15 mouse cellular contexts compared by ENCODE assay signal in genomic region chr9:95645926-95646325, GRCm38 (mm10). TPM values are rescaled to one million over a fixed set of nuclear protein-coding genes. Genes with fewer than 3 reads are reported as not detected.
"Had no signal": no experiment of that assay in that cellular context is flagged by ENCODE, and none has a peak within 500 bp of the region (broad histone marks: within the 10 kb centered on the region; RNA-seq: fewer than 3 reads in every experiment).

No protein-coding gene starts in this region.

- DNase-seq: left cerebral cortex, postnatal 4 days; liver; liver, embryonic 13.5 days; liver, postnatal 0 days; lung, adult 18-20 months; lung, adult 2 months; lung, embryonic 14.5 days; lung, postnatal 10 days; lung, postnatal 14 days; lung, postnatal 36 days; lung, postnatal 4 days; midbrain, embryonic 14.5 days had no signal

RNA-seq across cellular contexts. Expression of gene Pcolce2, which starts 8.5 kb away (rescaled TPM):
- total RNA-seq: megakaryocyte, adult 5-6 weeks; megakaryocyte-erythroid progenitor cell, adult 5-6 weeks; monocyte, adult 5-6 weeks had no signal
